Mouse (Mus musculus) kidney, embryonic 16.5 days (tissue): Measurements from ENCODE around the gene Fam166a. TPM values are rescaled to one million over a fixed set of nuclear protein-coding genes. Genes with fewer than 3 reads are reported as not detected.

Source experiments
- ATAC-seq: fragments of 200-750 bp; cut with Nextera tagmentation; 2 replicates; pipeline ENCODE4 v1.8.0; 2017; ENCODE audit warnings: moderate TSS enrichment; ENCODE audit not compliant: low FRiP score, low TSS enrichment
- H3K27ac ChIP-seq: fragments of 300-500 bp; sonication (generic); 2 replicates; pipeline ENCODE4 v1.5.1; 2014; ENCODE audit warnings: low read length
- H3K27me3 ChIP-seq: fragments of 300-500 bp; sonication (generic); 2 replicates; pipeline ENCODE4 v1.6.1; 2014; ENCODE audit warnings: low read length, control low read depth, mixed read lengths; ENCODE audit not compliant: insufficient read depth
- H3K36me3 ChIP-seq: fragments of 300-500 bp; sonication (generic); 2 replicates; pipeline ENCODE4 v1.6.1; 2014; ENCODE audit warnings: low read length, control low read depth, mixed read lengths; ENCODE audit not compliant: insufficient read depth
- H3K4me1 ChIP-seq: fragments of 300-500 bp; sonication (generic); 2 replicates; pipeline ENCODE4 v1.6.1; 2014; ENCODE audit warnings: low read length, control low read depth, mixed read lengths; ENCODE audit not compliant: insufficient read depth
- H3K4me2 ChIP-seq: fragments of 300-500 bp; sonication (generic); replicated peaks from 2 replicates; pipeline ENCODE4 v1.6.1; 2014; ENCODE audit warnings: low read depth, low read length
- H3K4me3 ChIP-seq: fragments of 300-500 bp; sonication (generic); 2 replicates; pipeline ENCODE4 v1.5.1; 2014; ENCODE audit warnings: mild to moderate bottlenecking, low read length
- H3K9ac ChIP-seq: fragments of 300-500 bp; sonication (generic); replicated peaks from 2 replicates; pipeline ENCODE4 v1.6.1; 2014; ENCODE audit warnings: low read length
- H3K9me3 ChIP-seq: fragments of 300-500 bp; sonication (generic); 2 replicates; pipeline ENCODE4 v1.6.1; 2016; ENCODE audit warnings: low read length, control low read depth
- WGBS: fragments of 180-500 bp; shearing (Covaris S2); extraction: QIAGEN DNeasy Blood & Tissue Kit; methylation state at CpG from one replicate; pipeline ENCODE4 v1.1.7; 2014; 5-methylcytosine and 5-hydroxymethylcytosine counted together
- polyA plus RNA-seq: library from polyadenylated mRNA; unstranded; fragments of >200 nt; fragmentation: Nextera tagmentation; extraction: Ambion mirVana; gene quantifications from 2 replicates; pipeline ENCODE4 v1.2.1, GENCODE M21; 2015

The Fam166a gene
- polyA plus RNA-seq, result 0.37 TPM in 1 of 2 replicates, not detected in the other

DNA sequence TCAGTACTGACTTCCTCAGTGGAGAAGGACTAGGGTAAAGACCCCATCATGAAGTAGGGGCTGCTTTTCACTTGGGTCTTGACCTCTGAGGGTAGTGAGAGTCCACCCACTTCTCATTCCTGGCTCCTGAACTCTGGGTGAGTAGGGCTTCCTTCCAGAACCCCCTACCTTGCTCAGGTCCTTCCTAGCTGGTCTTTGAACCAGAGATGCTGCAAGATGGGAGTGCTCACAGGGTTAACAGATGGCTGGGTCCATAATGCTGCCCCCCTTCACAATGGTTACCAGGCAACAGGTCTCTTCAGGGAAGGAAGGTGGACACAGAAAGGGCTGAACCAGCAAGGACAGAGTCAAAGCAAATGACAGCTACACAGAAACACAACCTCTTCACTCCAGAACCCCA is at the start of gene Fam166a:
TSS of gene Fam166a (plus strand) at position 301 of the 400 bp plus-strand sequence.
- Histone ChIP-seq H3K4me3 (no peak within 1 kb of the TSS), H3K9ac (no peak within 1 kb of the TSS), H3K27ac (no peak within 1 kb of the TSS), H3K9me3 (no peaks in the 10 kb centered on the region), H3K27me3 (no peaks in the 10 kb centered on the region), H3K4me1 (peaks cover 6% of the 10 kb centered on the region), H3K4me2 (no peak within 1 kb of the TSS), H3K36me3 (peaks cover 14% of the 10 kb centered on the region)
- ATAC-seq, result no peak

GRCm38 (mm10) chr2:25169778-25170177 is 48.8 kb upstream of the Fam166a start:
- Histone ChIP-seq H3K36me3 (no peaks in the 10 kb centered on the region), H3K27ac (no peak overlapping the region), H3K4me3 (no peak overlapping the region), H3K4me1 (peaks cover 59% of the 10 kb centered on the region), H3K9ac (no peak overlapping the region; the same call in 1 of the 2 replicates), H3K4me2 (no peak overlapping the region), H3K27me3 (no peaks in the 10 kb centered on the region), H3K9me3 (no peaks in the 10 kb centered on the region)
- WGBS, result 29% methylated on average over 5 of the region's 5 CpGs
- no peak for ATAC-seq

GRCm38 (mm10) chr2:25170326-25171100 is 48.0 kb upstream of the Fam166a start:
- WGBS, result 46% methylated on average over 10 of the region's 10 CpGs
- 0 out of 2 replicates have a peak overlapping the region, but pooled peaks have one; percentile 15 for H3K27ac ChIP-seq

DNA sequence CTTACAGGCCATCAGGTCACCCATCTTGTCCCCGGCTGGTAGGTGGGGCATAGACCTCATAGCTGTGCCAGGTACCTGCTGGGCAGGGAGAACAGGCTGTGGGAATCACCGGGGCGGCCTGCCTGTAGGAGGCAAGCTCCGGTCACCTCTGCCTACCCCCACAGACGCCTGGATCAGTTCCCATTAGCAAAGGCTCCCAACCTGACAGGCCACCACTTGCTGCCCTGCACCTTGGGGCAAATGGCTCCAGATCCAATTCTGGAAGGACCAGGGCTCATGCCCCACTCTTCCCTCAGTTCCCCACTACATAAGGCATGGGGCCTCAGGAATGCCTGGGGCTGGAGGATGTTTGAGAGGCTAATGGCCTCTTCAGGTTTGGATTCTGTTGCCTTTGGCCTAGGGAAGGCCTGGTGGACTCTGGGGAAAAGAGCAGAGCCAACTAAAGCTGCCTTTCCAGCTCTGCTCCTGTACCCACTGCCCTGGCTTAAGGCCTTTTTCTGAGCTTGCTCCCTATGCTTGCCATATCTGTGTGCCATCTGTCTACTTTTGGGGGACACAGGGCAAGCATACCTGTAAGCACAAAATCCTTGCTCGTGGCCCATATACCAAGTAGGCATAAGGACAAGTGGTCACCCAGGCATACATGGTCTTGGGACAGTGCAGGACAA is 47.3 kb upstream of the Fam166a start:
- Histone ChIP-seq H3K4me3 (no peak overlapping the region), H3K4me2 (no peak overlapping the region), H3K9me3 (no peaks in the 10 kb centered on the region), H3K36me3 (no peaks in the 10 kb centered on the region), H3K27ac (no peak overlapping the region), H3K4me1 (peaks cover 71% of the 10 kb centered on the region), H3K9ac (peak overlapping the region; percentile 30; the same call in 1 of the 2 replicates), H3K27me3 (no peaks in the 10 kb centered on the region)
- no peak for ATAC-seq
- WGBS, result 83% methylated on average over 6 of the region's 6 CpGs

More at GRCm38 (mm10) chr2:25170326-25171100, 48.0 kb upstream of the Fam166a start:
- H3K9me3 ChIP-seq, result no peaks in the 10 kb centered on the region
- no peaks in the 10 kb centered on the region for H3K36me3 ChIP-seq
- H3K4me1 ChIP-seq, result peaks cover 63% of the 10 kb centered on the region
- H3K9ac ChIP-seq, result 0 out of 2 replicates have a peak overlapping the region, but pooled peaks have one; percentile 17
- H3K4me2 ChIP-seq, result no peak overlapping the region
- no peak for ATAC-seq
- H3K27me3 ChIP-seq, result no peaks in the 10 kb centered on the region
- no peak overlapping the region for H3K4me3 ChIP-seq

DNA sequence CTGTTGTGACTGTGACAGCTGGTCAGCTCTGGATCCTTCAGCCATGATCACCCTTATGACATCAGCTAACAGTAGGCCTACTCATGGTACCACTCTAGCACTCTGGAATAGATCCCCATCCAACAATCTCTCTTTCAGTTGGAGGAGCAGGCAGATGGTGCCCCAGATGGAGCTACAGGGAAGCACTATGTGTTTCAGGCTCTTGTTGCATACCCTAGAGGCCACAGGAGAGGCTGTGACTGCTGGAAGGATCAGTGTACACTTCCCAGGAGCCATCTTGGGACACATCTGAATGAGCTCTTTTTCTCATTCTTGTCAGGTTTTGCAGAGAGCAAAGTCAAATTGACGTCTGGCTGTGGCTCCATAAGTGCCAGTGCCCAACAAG is 46.8 kb upstream of the Fam166a start:
- ATAC-seq, result no peak
- H3K36me3 ChIP-seq, result no peaks in the 10 kb centered on the region
- no peaks in the 10 kb centered on the region for H3K9me3 ChIP-seq
- no peaks in the 10 kb centered on the region for H3K27me3 ChIP-seq
- no peak overlapping the region for H3K27ac ChIP-seq
- peaks cover 76% of the 10 kb centered on the region for H3K4me1 ChIP-seq
- no peak overlapping the region for H3K4me2 ChIP-seq
- WGBS, result 54% methylated on average over 1 of the region's 1 CpGs
- H3K4me3 ChIP-seq, result no peak overlapping the region
- H3K9ac ChIP-seq, result no peak overlapping the region

GRCm38 (mm10) chr2:25172629-25173028 is 45.9 kb upstream of the Fam166a start:
- H3K4me2 ChIP-seq, result no peak overlapping the region
- H3K27ac ChIP-seq, result no peak overlapping the region
- WGBS, result 36% methylated on average over 8 of the region's 8 CpGs
- H3K36me3 ChIP-seq, result no peaks in the 10 kb centered on the region
- no peaks in the 10 kb centered on the region; the same call in 1 of the 2 replicates for H3K27me3 ChIP-seq
- no peak for ATAC-seq
- no peak overlapping the region for H3K4me3 ChIP-seq
- H3K9me3 ChIP-seq, result no peaks in the 10 kb centered on the region
- peaks cover 76% of the 10 kb centered on the region for H3K4me1 ChIP-seq
- no peak overlapping the region for H3K9ac ChIP-seq

DNA sequence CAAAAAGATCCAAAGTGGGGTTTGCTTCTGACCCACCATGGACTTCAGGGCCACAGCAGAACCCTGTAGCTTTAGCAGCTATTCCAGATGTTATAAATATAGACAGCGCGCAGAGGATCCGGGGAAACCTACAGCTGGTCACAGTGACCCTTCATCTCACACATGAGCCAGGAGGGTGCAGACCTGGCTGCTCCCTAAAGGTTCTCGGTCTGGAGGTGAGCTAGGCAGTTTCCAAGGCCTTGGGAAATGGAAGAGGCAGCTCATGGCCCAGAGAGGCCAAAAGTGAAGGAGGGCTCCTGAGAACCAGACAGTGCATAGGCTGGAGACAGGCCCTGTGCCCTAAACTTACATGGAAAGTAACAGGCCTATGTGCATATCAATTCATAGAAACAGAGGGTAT is 44.7 kb upstream of the Fam166a start:
- Histone ChIP-seq H3K27me3 (peaks cover 3% of the 10 kb centered on the region; the same call in 1 of the 2 replicates), H3K4me2 (no peak overlapping the region), H3K9me3 (no peaks in the 10 kb centered on the region), H3K36me3 (no peaks in the 10 kb centered on the region), H3K4me3 (no peak overlapping the region), H3K27ac (no peak overlapping the region), H3K9ac (no peak overlapping the region), H3K4me1 (peaks cover 76% of the 10 kb centered on the region)
- 90% methylated on average over 4 of the region's 4 CpGs for WGBS
- no peak for ATAC-seq

DNA sequence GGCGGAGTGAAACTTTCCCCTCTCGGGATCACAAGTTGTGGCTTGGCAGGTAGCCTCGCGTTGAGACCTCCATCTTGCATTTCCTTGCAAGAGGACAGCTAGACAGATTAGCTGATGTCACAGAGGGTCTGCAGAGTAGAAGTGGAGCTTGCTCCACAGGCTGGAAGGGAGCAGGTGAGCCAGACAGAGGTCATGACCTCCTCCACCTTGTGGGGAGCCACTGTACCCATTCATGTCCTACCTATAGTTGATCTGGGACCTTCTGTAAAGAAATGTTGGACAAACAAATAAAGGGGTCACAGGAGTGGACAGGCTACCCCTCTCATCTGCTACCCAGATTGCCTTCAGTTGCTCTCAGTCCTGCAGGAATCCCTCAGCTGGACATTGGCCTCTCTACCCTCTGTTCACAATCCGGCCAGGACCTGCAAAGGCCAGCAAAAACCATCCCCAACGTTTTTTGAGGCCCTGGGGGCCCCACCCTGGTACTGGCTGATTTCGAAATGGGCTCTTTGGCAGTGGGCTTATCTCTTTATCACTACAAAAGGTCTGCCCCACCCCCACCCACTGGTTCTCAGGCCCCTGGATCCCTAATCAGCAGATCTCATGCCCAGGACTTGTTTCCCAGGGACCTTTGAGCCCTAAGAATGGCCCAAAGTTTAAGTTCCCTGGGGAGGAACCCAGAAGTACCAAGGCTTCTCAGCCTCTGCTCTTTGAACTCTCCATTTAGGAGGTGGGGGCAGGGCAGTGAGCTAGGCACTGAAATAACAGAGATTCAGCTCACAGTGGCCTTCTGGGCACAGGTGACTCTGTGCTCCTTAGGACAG is 43.5 kb upstream of the Fam166a start:
- no peaks in the 10 kb centered on the region for H3K9me3 ChIP-seq
- H3K4me2 ChIP-seq, result no peak overlapping the region
- no peak overlapping the region for H3K4me3 ChIP-seq
- H3K4me1 ChIP-seq, result peaks cover 76% of the 10 kb centered on the region
- no peak for ATAC-seq
- no peak overlapping the region for H3K9ac ChIP-seq
- H3K27me3 ChIP-seq, result peaks cover 10% of the 10 kb centered on the region; the same call in 1 of the 2 replicates
- 49% methylated on average over 7 of the region's 7 CpGs for WGBS
- peak overlapping the region; percentile 48 for H3K27ac ChIP-seq
- no peaks in the 10 kb centered on the region for H3K36me3 ChIP-seq

DNA sequence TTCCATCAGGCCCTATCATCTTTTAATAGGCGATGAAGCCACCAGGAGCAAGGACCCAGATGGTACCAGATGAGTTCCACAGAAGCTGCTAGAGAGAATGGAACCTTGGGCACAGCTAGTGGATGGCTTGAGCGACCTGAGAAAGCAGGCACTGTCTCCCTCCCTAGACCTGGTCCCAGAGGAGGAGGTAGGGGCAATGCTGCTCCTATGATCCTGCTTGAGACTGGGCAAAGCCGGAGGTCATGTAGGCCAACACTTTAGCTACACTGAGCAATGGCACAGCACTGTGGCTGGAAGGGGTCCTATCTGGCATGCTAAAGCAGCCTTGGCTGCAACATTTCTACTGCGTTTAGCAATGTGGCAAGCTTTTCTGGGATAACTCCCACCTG is 42.9 kb upstream of the Fam166a start:
- peak overlapping the region; percentile 3; the same call in 1 of the 2 replicates for H3K27ac ChIP-seq
- H3K4me1 ChIP-seq, result peaks cover 74% of the 10 kb centered on the region
- ATAC-seq, result no peak

More for the DNA sequence above, 42.9 kb upstream of the Fam166a start:
- WGBS, result 74% methylated on average over 4 of the region's 4 CpGs
- Histone ChIP-seq H3K4me2 (no peak overlapping the region), H3K9ac (no peak overlapping the region), H3K9me3 (no peaks in the 10 kb centered on the region), H3K27me3 (peaks cover 12% of the 10 kb centered on the region), H3K36me3 (no peaks in the 10 kb centered on the region), H3K4me3 (no peak overlapping the region)
